Mouse (Mus musculus) thymus, postnatal 4 days (tissue): Measurements from ENCODE around the gene Cdc5l.
A peak's percentile ranks its signal among the peaks of the same experiment; 100 is the strongest.
"Not testable (repeated sequence)": the region's sequence is repeated elsewhere in the genome, so short reads cannot be mapped to it uniquely, and the experiment has no call there.

Source experiments
- DNase-seq: peaks from one replicate; pipeline ENCODE4 v3.0.0; 2021

Gene Cdc5l

DNA sequence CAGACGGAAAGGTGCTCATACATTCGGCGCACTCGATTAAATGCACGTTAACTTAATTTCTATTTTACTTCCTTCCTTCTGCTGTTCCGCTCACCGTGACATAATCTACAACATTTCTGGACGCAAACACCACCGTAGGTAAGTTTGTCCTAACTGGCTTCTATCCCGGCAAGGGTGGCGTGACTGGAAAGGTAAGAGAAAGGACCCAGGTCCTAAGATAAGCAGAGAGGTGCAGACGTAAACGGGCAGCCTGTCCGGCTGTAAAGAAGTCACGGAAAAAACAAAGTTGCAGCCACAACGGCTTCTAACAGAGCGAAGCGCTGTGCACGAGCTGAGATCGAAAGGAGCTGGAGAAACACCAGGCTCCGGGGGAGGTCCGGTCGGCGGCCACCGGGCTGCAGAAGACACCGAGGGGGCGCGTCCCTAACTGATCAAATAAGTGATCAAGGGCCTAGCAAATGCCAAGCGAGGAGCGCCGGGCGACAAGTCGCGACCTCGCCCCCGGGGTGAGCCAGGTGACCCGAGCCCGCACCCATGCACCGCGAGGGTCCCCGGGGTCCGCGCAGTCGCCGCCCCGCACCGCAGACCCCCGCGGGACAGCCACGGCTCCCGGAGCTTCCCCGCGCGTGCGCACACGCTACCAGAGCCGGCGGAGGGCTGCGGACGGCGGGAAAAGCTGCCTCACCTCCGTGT, 685 bp downstream of the Cdc5l start:
- no peak for DNase-seq

DNA sequence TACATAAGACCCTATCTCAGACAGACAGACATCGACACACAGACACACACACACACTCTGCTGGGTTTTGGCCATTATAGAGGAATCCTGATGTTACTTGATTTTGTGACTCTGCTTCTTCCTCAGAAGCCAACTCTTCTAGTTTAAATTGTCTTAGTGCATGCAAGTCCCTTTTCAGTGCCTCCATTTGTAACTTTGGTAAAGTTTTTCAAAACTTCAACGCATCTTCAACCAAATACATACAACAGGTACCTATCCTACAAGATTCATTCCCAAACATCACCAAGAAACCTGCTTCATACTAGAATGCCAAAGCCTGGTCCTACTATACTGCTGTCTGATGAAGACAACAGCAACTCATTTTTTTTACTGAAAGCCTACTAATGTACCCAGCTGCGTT, 1.5 kb downstream of the Cdc5l start:
- no peak for DNase-seq

DNA sequence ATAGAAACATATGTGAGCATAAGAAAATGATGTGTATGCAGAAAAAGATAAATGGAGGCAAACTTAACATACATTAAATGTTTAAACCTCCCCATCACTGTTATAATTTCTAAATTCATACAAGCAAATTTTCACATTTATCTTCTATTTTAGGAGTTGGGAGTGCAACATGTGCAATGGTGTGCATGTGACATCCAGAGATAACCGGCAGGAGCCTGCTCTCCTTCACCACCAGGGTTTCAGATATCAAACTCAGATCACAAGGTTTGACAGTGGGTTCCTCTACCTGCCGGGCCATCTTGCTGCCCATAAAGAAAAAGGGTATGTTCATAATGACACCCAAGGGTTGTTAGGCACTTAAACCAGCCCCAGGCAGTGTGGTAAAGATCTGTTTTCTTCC, 16.1 kb downstream of the Cdc5l start:
- no peak for DNase-seq

DNA sequence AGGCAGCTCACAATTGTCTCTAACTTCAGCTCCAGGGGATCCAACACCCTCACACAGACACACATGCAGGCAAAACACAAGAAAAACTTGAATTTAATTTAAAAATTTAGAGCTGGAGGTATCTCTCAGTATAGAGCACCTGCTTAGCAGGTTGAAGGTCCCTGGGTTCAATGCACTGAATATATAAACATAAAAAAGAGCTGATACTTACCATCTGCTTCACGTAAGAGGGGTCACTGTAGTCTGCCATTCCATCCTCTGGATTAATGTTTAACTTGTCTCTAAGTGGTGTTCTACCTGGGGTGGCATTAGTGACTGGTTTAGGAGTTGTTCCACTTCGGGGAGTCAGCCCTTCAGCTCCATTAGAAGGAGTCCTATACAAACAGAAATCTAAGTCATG, 21.9 kb downstream of the Cdc5l start:
- DNase-seq = not testable (repeated sequence)

DNA sequence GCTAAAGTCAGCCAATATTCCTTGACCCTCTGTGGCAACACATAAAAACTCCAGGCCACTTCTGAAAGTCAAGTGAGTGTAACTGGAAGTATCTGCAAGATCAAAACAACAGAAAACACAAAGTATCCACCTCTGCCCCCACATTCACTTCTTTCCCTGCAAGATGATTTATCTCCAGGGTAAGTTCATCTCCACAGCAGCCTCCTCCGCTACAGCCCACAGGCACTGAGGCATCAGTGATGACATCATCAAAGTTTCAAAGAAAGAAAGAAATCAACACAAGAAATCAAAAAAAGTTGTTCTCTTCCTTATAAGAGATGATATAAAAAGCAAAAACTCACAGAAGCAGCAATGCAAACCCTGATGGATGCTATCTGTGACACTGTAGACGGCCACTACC, 24.8 kb downstream of the Cdc5l start:
- no peak for DNase-seq

DNA sequence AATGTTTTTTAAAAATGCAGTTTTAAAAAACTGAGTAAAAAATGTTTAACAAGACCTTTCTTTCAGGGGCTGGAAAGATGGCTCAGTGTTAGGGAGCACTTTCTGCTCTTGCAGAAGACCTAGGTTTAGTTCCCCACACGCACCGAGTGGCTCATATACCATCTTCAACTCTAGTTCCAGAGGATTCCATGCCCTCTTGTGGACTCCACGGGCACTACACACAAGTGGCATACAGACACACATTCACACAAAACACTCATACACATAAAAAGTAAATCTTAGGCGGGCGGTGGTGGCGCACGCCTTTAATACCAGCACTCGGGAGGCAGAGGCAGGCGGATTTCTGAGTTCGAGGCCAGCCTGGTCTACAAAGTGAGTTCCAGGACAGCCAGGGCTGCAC, 27.3 kb downstream of the Cdc5l start:
- peak; percentile 53 for DNase-seq

DNA sequence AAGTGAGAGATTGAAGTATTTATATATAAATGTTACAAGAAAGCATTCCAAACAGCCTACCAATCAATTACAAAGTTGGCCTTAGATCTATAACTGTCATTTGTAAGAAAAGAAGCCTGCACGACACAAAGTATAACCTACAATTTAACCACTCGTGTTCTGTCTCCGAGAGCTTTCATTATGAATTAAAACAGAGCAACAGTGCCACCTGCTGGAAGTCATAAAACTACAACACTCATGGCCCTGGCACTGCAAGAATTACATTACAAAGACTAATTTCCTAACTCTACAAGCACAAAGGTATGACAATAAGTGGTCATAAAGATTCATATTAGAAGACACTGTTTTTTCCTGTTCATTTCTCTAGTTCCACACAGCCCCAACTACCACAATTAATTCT, 30.3 kb downstream of the Cdc5l start:
- DNase-seq = peak; percentile 65

DNA sequence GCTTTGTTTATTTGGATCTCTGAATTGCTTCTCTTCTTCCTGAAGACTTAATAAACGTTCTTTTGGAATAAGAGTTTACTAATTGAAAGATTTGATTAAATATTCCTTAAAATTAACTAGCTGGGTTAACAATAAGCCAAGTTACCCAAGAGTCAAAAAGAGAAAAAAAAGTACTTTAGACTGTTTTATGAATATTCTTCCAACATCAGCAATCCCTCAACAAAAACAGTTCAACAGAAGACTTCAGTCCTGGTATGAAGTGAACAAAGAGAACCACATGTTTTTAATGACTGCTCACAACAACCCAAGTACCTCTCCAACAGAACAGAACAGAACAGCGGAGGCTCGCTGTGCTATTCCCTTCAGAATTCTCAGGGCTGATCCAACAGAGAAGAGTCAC, 30.9 kb downstream of the Cdc5l start:
- no peak for DNase-seq

DNA sequence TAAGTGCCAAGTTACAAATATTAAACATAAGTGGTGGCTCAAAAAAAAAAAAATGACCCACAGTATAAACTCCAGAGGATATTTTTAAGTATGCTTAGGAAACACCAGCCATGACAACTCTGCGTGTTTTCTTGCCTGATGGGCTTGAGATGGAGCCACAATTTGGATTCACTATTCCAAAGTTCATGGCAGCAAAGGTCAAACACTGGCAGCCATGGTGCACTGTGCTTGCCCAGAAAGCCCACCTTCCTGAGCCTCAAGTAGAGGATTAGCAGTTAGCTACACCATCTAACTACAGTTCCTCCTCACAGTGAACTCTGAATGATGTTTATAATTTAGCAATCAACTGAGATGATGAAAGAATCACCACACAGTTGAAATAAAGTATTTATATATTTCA, 31.4 kb downstream of the Cdc5l start:
- DNase-seq = no peak

DNA sequence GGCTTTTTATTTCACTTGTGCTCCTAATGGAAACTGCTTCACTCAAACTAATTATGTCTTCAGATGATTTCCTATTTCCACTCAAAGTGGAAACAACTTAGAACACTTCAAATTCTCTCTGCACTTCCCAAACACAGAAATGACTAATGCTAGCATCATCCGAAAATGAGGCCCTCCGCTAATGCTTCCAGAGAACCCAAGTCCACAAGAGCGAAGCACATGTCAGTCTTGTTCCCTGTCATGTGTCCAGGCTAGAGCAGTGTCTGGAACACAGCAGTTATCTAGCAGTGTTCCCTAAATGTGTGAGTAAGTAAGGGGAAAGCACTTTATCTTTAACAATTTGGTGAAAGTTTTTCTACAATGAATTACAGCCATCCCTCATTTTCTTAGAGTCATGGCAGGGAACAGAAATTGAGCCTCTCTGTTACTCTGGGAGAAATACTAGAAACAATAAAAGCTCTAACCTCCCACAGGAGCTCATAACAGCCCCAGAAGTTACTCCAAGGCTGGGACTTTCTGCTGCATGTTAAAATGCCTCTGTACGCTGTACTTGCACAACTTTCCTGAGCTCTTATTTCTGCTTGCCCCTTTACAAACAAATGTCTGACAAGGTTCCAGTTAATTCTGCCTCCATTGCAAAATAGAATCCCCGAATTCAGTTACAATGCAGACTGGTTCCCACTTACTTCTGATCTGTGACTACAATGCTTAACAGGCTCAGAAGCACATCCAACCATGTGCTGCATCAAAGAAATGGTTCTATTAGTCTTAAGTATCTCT, 32.2 kb downstream of the Cdc5l start:
- no peak for DNase-seq

DNA sequence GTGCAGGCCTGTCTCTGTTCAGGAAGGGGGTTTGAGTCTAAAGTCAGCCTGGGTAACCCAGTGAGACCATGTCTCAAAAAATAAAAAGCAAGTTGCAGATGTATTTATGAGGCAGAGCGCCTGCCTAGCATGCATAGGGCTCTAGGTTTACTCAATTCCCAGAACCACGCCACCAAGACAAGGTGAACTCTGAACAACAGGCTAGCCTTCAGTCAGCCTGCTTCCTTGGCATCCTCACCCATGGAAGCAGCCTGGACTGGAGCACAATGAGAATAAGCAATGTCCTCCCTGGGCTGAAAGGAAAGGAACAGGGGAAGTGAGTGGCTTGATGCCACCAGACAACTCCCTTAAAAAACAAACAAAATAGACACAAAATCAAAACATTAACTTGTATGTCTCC, 35.5 kb downstream of the Cdc5l start:
- no peak for DNase-seq

DNA sequence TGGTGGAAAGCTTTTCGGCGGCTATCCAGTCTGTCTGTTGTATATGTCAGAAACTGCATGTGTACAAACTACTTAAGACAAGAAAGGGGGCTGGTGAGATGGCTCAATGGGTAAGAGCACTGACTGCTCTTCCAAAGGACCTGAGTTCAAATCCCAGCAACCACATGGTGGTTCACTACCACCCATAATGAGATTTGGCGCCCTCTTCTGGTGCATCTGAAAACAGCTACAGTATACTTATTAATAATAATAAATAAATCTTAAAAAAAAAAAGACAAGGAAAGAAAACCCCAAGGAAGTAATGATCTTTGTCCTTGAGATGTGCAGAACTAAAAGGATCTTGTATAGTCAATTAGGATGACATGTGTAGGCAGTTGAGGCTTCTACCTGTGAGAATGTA, 36.0 kb downstream of the Cdc5l start:
- peak; percentile 22 for DNase-seq

DNA sequence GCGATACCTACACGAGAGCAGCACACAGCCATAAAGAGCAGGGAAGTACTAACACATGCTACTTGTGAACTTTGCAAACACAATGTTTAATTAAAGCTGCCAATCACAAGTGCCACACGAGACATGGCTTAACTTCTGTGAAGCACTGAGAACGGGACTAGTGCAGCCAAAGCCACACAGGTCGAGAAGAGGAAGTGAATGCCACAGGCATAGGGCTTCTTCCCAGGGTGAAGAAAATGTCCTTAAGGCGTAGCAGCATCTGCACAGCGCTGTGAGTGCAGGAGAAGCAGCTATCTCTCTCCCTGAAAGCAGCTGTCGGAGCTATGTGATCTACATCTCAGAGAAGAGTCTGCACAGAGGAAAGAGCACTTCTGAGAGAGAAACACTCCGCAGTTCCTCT, 38.9 kb downstream of the Cdc5l start:
- DNase-seq = no peak

DNA sequence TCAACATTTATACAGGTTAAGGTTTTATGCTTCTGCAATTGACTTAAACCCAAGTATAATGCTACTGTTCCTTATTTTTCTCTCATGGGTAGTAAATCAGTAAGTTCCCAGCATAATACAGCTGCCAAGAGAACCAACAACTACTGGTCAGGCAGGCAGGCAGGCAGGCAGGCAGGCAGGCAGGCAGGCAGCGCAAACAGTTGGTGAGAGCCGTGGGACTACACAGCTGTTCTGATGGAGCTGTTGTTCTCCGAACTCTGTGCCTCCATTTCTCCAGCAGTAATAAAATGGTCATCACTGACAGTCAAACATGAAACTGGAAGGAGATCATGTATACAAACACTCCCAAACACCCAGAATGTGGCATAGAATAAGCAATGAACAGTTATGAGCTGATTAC, 39.8 kb downstream of the Cdc5l start:
- no peak for DNase-seq

DNA sequence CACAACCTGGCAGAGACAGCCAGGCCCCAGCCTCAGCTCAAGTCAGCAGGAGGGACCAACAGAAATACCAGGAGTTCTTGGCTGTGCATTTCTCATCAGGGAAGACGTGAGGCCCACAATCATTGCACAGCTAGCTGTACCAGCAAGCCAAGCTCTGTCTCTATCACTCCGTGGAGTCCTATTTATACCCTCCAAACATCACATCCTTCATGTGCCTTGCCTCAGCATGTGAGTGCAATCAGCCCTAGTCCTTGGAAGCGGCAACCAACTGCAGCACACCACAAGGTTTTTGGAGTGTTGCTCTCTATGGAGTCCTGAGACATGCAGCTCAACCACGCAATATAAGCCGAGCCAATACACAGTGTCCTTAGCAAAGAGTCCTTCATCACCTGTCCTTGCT, 43.6 kb downstream of the Cdc5l start:
- no peak for DNase-seq

DNA sequence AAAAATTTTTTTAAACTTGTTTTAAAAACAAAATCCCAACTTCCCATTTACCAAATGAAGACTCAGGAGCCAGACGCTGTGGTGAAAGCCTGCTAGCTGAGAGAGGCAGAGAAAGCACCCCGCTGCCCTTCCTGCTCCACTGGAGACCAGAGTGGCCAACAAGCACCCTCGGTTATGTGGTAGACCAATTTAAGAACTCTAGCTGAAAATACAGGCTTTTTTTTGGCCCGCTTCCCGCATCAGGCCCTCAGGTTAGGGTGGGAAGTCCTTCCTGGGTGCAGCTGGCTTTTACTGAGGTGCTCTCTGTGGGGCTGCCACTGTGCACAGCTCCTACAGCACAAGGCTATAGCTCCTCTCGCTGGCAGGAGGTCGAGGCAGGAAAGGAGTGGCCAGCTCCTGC, 46.6 kb downstream of the Cdc5l start:
- no peak for DNase-seq

DNA sequence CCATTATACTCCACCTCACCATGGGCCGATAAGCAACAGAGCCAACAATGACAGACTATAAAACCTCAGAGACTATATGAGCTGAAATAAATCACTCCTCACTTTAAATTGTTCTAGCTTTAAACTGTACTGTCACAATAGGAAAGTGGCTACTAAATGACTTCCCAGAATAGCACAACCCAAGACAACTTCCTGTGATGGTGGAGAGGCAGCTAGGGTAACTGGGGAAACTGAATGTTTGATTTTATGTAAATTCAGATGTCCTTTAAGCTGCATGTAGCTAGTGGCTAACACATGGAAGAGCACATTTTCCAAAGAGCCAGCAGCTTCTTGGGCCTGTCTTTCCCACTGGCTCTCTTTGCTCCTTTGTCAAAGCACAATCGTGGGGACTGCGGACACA, 50.2 kb downstream of the Cdc5l start:
- DNase-seq = no peak

DNA sequence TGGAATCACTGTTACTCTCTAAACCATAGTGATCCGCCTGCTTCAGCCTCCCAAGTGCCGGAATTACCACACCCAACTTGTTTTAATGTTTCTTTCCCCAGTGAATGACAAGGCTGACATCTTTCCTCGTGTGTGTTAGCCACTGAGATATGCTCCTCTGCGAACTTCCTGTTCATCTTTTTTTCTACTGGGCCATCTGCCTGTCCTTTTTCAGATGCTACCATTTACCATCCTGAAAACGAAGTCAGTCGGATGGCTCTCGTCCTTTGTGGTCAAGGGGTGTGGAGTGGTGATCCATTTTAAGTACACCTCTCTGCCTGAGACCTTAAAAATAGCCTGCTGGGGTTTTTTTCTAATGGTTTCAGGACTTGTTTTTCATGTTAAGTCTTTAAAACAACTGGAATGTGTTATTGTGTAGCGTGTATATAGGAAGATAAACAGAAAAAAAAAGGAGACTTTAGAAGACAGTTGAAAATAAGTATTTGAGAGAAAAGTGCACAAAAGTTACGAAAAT, 54.2 kb downstream of the Cdc5l start:
- no peak for DNase-seq

DNA sequence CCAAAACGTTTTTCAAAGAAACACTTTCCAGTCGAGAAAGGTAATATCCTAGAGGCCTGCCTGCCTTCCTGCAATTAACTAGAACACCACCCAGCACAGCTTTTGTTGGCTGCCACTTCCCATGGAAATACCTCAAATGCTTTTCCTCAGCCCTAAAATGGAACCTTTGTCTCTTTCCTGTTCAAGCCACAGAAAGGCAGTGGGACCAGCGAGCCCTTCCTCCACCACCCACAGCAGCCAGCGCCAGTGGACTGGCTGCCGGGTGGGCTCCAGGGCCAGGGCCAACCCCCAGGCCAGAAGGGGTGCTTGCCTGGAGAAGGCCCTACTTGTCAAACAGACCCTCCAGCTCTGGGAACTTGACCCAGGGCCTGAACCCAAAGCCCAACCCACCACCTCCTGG, 56.2 kb downstream of the Cdc5l start:
- DNase-seq = no peak

DNA sequence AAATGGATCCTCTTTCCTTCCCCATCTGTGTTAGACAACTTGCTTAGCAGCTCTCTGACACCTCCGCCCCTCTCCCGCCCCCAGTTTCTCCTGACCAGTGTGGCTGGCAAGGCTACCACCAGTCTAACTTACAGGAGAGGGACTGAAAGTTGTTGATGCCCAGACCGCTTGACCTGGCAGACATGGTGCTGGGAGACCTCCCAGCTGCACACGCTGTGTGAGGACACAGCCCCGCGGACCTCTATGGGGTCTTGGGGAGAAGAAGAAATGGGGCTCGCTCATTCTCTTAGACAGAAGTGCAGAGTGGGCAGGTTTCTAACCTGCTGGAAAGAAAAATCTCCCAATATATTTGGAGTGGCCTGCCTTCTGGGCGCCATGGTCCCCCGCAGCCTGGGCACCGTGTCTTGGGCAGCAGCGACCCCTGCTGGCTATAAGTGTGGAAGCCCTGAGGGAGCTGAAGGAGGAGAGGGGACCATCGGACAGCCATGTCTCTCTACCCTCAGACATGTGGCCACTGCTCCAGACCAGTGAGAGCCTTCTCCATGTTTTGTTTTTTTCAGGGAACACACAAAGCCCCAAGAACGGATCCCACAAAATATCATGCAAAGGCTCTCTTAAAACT, 59.4 kb downstream of the Cdc5l start:
- DNase-seq = peak; percentile 89

DNA sequence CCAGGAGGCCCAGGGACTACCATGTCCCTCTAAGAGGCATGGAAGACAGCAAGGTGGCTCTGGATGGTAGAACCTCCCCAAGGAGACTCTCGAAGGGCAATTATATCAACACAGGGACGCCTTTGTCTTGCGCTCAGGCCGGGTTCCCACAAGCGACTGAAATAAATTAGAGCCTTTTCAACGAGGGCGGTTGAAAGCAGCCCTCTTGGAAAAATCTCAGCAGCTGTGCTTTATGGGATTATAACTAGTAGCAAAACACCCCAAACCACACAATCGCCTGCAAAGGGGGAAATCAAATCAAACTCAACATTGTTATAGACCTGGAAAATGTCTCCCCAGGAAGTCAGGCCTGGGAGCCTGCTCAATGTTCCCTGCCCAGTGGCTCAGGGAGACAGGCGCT, 62.5 kb downstream of the Cdc5l start:
- no peak for DNase-seq

DNA sequence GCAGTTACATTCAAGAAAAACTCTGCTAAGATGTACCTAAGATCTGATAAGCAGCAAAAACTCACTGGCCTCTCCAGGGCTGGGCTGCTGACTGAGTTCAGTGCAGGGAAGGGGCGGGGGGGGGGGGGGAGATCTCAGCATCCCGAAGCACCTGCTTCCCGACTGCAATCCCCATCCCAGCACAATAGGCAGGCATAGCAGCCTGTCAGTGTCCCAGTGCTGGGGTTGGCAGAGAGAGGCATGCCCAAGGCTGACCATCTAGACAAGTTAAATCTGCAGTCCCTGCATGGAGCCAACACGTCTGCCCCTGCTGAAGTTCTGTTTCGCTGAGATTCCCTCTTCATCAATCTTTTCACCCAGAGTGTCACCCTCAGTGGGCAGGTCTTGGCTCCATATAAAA, 63.0 kb downstream of the Cdc5l start:
- no peak for DNase-seq

DNA sequence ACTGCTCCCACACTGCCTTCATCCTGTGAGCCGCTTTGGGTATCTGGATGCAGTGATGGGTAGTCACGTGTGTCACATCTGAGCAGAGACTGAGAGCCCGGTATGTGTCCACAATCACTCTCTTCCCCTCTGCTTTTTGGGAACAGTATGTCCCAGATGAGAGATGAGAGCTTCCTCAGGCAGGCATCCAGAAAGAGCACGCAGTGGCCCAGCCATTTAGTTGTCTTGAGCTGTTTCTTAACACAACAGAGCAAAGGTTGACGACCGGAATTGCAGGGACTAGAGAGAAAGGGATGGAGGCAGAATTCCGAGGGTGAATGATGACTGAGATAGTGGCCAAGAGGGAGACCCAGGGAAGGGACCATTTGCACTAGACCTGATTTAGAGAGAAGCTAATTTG, 68.7 kb downstream of the Cdc5l start:
- DNase-seq = no peak

DNA sequence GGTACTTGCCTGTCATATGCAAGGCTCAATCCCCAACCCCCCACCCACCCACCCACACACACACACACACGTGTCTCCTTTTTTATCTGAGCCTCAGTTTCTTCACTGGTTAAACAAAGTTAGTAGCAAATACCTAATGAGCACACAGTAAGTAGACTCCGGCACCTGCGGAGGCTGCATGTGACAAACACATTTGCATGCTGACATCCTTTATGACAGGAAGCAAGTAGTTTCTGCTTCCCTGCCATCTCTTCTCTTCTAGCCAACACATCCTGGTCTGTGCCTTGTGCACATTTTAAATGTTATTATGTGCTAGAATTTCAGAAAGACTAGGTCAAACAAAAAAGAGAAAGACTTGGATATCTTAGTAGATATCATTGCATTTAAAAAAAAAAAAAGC, 72.6 kb downstream of the Cdc5l start:
- DNase-seq = no peak
